Mouse (Mus musculus) heart, adult 2 months (tissue): ENCODE data around the gene Map3k1.

Experiments used
- CTCF ChIP-seq: fragments of 200-600 bp; IDR thresholded peaks from 2 replicates; pipeline ENCODE4 v1.8.1; 2022; ENCODE audit warnings: antibody characterized with exemption, mild to moderate bottlenecking, moderate library complexity
- POLR2A ChIP-seq: fragments of 200-500 bp; IDR thresholded peaks from 2 replicates; pipeline ENCODE4 v1.6.1; 2011; ENCODE audit warnings: mild to moderate bottlenecking, low read depth, low read length, control low read depth; ENCODE audit not compliant: insufficient read depth

GRCm38 (mm10) chr13:111756986-111757385 is 51.8 kb downstream of the Map3k1 start:
- TF ChIP-seq POLR2A (no peak), CTCF (no peak)
